Mouse (Mus musculus) gastrocnemius, adult 8-10 months (tissue): ENCODE data around the gene Agk. TPM values are rescaled to one million over a fixed set of nuclear protein-coding genes. Genes with fewer than 3 reads are reported as not detected.

Source experiments
- DNase-seq, 2 experiments: peaks; one replicate each; pipeline ENCODE4 v3.0.0; 2022; ENCODE audit warnings: low spot score in 2 of 2
- total RNA-seq, 4 experiments: library from RNA; stranded (reverse); gene quantifications; 2 replicates each; pipeline ENCODE4 v1.2.4; 2022

The Agk gene
- total RNA-seq, 4 experiments from 2014 or later, result 4.1 to 6.9 (median 5.8) TPM

DNA sequence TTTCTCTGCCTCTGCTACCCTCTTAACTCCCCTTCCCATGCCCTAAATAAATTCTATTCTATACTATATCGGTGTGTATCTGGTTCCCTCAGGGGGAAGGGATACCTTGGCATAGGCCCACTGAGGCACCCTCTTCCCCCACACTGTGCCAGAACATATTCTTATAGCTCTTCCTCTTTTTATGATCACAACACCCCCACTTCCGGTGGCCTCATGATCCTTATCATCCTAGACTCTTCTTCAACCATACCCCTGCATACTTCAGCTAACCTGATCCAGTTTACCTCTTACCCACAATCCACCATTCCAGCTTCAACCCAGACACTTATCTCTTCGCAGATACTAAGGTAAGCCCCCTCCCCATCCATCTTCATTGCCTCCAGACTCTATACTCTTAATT, 86.1 kb downstream of the Agk start:
- DNase-seq, result no peak

DNA sequence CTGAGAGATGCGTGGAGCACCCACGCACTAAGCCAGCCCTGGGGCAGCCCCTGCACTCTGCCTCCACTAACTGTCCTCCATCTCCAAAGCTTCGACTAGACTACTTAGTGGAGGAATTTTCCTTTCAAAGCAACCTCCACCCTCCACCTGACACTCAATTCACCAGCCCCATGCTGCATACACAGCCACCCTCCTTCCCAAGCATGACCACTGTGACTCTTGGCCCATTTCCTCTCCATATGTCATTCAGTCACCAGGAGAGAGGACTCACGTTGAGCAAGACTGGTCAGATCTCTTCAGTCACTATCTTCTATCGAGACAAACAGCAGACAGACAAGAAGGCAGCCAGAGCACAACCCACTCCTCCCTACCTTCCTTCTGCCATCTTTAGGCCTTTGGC, 88.1 kb downstream of the Agk start:
- DNase-seq, result no peak

GRCm38 (mm10) chr6:40413565-40413964, 88.6 kb downstream of the Agk start:
- no peak for DNase-seq

DNA sequence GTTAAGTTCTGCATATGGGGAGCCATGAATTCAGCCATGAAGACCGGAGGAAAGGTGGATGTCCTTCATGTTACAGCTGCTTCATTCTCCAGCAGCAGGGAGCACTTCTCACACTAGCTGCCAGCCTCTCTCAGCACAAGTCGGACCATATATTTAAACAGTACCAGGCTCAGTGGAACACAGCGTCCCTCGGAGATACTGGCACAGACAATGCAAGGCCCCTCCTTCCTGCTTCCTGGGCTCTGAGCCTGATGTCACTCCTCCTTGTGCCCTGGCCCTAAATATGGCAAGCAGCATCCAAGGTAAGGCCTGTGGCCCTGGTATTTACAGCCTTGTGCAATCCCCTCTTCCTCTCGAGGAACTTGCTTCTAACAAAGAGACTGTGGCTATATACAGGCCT, 90.8 kb downstream of the Agk start:
- no peak for DNase-seq

- DNase-seq, result no peak
These were observed 93.4 kb downstream of the Agk start for GRCm38 (mm10) chr6:40418386-40418785.

GRCm38 (mm10) chr6:40421099-40421498, 96.1 kb downstream of the Agk start:
- DNase-seq, result no peak

DNA sequence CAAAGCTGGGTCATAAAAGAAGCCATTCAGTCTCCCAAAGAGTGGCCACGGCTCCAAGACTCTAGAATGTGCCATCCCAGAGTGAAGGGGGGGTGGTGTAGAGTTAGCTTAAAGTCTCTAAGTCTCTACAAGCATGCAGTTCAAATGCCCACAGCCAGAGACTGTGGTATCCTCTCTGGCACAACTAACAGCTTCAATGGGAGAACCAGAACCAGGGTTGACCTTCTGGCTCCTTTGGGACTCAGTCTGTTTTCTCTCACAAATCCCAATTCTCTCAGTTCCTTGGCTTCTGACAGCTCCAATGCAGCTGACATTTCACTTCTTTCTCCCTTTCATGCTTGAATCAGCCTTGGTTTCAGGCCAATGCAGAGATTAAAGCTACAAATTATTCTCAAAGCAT, 98.0 kb downstream of the Agk start:
- no peak for DNase-seq

GRCm38 (mm10) chr6:40423774-40424173, 98.8 kb downstream of the Agk start:
- DNase-seq, result no peak

DNA sequence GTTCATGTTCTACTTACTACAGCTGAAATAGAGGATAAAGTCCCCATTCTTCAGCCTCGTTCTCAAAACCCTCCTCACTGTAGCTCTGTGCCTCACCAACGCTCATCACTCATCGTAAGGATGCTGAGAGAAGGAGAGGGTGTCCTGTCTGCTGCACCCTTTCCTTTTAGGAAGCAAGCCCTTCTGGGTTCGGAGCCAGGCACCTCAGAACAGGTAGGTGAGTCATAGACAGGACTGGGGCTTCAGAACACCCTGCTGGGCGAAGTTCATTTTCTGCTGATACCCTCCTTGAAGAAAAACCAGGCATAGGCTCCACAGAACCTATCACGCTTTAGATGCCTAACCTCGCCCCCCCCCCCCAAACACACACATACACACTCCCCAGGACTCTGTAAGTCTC, 102.5 kb downstream of the Agk start:
- no peak for DNase-seq

- DNase-seq, result no peak
These were observed 103.7 kb downstream of the Agk start for GRCm38 (mm10) chr6:40428696-40429095.

GRCm38 (mm10) chr6:40429521-40429931, 104.6 kb downstream of the Agk start:
- DNase-seq, result no peak

DNA sequence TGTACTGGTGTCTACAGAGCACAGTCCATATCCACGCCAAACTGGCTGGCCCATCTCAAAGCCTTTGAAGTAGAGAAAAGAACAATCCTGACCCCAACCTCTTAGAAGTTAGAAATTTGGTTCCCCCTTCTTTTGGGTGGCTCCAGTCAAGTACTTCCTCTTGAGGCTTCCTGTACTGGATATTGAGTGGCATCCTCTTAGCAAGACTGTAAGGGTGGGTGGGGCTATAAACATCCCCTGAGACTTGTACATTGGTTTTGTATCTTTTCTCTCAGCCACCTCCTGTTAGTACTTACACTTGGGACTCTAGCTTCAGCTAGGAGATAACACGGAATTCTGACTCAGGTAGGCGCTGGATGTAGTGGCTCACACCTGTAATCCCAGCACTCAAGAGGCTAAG, 105.3 kb downstream of the Agk start:
- no peak for DNase-seq

DNA sequence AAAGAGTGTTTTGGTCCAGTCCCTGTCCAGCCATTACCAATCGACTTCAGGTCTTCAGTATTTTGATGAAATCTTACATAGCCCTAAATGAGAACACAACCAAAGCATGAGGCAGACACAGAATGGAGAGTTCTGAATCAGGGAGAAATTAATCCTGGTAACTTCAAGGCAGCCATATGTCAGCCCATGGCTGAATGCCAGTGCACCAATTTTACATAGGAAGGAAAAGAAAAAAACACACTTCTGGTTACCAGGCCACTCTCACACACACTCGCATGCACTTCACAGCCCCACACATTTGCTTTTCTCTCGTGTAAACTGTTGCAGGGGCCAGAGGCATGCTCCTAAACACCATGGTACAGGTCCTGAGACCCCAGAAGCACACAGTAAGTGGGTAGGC, 105.9 kb downstream of the Agk start:
- DNase-seq, result no peak

- no peak for DNase-seq
These were observed 106.4 kb downstream of the Agk start for GRCm38 (mm10) chr6:40431356-40431755.

- DNase-seq, result no peak
These were observed 106.8 kb downstream of the Agk start for GRCm38 (mm10) chr6:40431812-40432211.

GRCm38 (mm10) chr6:40432346-40433275, 107.6 kb downstream of the Agk start:
- no peak for DNase-seq

- DNase-seq, result no peak
These were observed 109.7 kb downstream of the Agk start for GRCm38 (mm10) chr6:40434697-40435096.

DNA sequence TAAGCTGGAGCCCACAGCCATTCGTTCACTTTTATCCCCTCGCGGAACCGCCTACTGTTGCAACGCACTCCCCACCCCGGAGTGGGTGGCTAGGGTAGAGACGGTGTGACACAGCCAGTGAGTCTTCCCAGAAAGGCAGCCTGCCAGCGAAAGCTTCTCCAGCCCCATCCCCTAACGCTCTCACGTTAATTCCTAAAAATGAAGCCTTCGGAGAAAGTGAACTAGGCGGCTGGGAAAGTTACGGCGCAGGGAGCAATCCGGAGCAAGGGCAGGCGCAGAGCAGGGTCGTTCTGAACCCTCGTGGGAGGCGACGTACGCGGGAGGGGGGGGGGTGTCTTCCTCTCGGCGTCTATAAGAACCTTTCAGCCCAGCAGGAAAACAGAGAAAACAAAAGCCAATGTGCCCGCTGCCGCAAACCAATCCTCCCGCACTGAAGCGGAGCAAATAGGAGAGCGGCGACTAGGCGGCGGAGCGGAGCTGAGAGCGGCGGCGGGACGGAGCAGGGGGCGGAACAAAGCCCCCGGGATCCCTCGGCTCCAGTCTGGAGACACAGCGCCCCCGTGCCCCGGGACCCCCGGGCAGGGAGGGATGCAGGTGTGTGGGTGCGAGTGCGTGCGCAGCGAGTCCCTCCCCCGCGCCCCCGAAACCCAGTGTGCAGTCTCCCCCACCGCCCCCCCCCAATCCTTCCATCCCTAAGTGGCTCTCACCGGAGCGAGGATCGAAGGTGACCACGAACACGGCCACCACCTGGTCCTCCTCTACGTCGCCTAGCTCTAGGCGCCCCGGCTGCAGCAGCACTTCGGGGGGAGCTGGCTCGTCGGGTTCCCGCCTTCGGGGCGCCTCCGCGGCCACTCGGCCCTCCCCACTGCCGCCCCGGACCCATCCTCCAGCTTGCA, 110.4 kb downstream of the Agk start:
- DNase-seq, result no peak

- peak; percentile 29 to 52 for DNase-seq
These were observed 111.1 kb downstream of the Agk start, which contains the start of gene E330009J07Rik for GRCm38 (mm10) chr6:40436047-40436483. Gene E330009J07Rik, minus strand, starts transcription at chr6:40436135.

GRCm38 (mm10) chr6:40438936-40439335, 114.0 kb downstream of the Agk start, which contains the start of gene Wee2:
Gene Wee2, plus strand, starts transcription at chr6:40439088.
- DNase-seq, result no peak

DNA sequence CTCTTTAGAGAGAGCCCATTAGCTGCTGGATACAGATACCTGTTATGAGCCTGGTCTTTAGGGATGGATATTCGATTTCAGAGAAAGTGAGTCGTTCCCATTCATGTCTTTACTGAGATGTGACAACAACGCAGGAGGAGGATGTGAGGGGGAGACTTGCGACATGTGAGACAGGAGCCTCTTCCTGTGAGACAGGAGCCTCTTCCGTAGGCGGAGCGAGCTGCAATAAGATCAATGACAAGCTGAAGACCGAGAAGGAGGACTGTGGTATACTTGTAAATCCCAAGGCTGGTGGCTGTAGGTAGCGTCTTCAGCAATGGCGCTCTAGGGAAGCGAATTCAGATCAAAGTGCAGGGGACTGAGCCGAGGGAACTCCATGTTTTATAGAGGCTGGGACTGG, 114.8 kb downstream of the Agk start:
- no peak for DNase-seq

DNA sequence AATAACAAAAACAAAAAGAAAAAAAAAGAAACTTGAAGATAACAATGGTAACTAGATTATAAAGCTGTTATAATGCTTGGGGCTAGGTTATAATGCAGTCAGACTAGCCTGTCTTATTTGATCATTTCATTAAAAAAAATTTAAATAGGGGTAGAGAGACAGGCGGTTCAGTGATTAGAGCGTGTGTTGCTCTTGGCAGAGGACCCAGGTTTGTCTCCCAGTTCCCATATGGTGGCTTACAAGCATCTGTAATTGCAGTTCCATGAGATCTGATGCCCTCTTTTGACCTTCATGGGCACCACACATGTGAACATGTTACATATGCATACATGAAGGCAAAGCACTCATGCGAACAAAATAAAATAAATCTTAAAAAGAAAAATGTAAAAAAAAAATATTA, 116.3 kb downstream of the Agk start:
- no peak for DNase-seq
